Mouse (Mus musculus) MEL (cell line): ENCODE data around the gene A630095E13Rik. TPM values are rescaled to one million over a fixed set of nuclear protein-coding genes. Genes with fewer than 3 reads are reported as not detected.
A peak's percentile ranks its signal among the peaks of the same experiment; 100 is the strongest.

Experiments
- DNase-seq: peaks from one replicate; pipeline ENCODE4 v3.0.0; 2011; ENCODE audit warnings: low read depth, low spot score
- H3K27ac ChIP-seq: 2 replicates; pipeline ENCODE4 v1.5.1; 2012; ENCODE audit warnings: low read depth, mild to moderate bottlenecking, control low read depth, low read length, moderate library complexity; ENCODE audit not compliant: control insufficient read depth
- H3K27me3 ChIP-seq, 2 experiments: fragments of 150-350 bp in 1 of 2; sonication (generic) in 1 of 2; 2 replicates each; pipeline ENCODE4 v1.6.1; 2012; ENCODE audit warnings: low read length in 2 of 2, mild to moderate bottlenecking in 2 of 2, improper control_type of control experiment in 1 of 2, moderate library complexity in 1 of 2; ENCODE audit not compliant: insufficient read depth in 2 of 2, control insufficient read depth in 1 of 2
- H3K36me3 ChIP-seq, 2 experiments: 2 replicates each; pipeline ENCODE4 v1.6.1; 2012 to 2014; ENCODE audit warnings: low read length in 2 of 2, improper control_type of control experiment in 1 of 2, inconsistent platforms in 1 of 2, mild to moderate bottlenecking in 1 of 2; ENCODE audit not compliant: insufficient read depth in 2 of 2, control insufficient read depth in 1 of 2
- H3K4me1 ChIP-seq, 2 experiments: fragments of 150-350 bp in 1 of 2; sonication (generic) in 1 of 2; 2 replicates each; pipeline ENCODE4 v1.6.1; 2012; ENCODE audit warnings: low read length in 2 of 2, improper control_type of control experiment in 1 of 2, mild to moderate bottlenecking in 1 of 2; ENCODE audit not compliant: insufficient read depth in 2 of 2, control insufficient read depth in 1 of 2
- H3K4me3 ChIP-seq, 2 experiments: fragments of 150-350 bp in 1 of 2; sonication (generic) in 1 of 2; 2 replicates each; pipeline ENCODE4 v1.5.1; 2012; ENCODE audit warnings: low read depth in 2 of 2, low read length in 2 of 2, mild to moderate bottlenecking in 2 of 2, moderate library complexity in 2 of 2, control low read depth in 1 of 2, improper control_type of control experiment in 1 of 2; ENCODE audit not compliant: control insufficient read depth in 1 of 2, insufficient read depth in 1 of 2
- H3K79me2 ChIP-seq: 2 replicates; pipeline ENCODE4 v1.6.1; 2012; ENCODE audit warnings: mild to moderate bottlenecking, low read length, moderate library complexity; ENCODE audit not compliant: control insufficient read depth, poor library complexity, insufficient read depth
- H3K9ac ChIP-seq: 2 replicates; pipeline ENCODE4 v1.6.1; 2012; ENCODE audit warnings: low read depth, mild to moderate bottlenecking, control low read depth, low read length, moderate library complexity; ENCODE audit not compliant: control insufficient read depth, poor library complexity, severe bottlenecking
- H3K9me3 ChIP-seq: fragments of 150-350 bp; sonication (generic); replicated peaks from 2 replicates; pipeline ENCODE4 v1.6.1; 2012; ENCODE audit warnings: mild to moderate bottlenecking, low read length, improper control_type of control experiment, moderate library complexity; ENCODE audit not compliant: insufficient read depth
- CHD1 ChIP-seq: IDR thresholded peaks from 2 replicates; pipeline ENCODE4 v1.6.1; 2012; ENCODE audit warnings: low read depth, mild to moderate bottlenecking, inconsistent platforms, low read length, improper control_type of control experiment
- CHD2 ChIP-seq: IDR thresholded peaks from 2 replicates; pipeline ENCODE4 v1.6.1; 2011; ENCODE audit warnings: low read length, improper control_type of control experiment
- CTCF ChIP-seq, 3 experiments: IDR thresholded peaks in 2 of 3; conservative IDR thresholded peaks in 1 of 3; 2 replicates each; pipeline ENCODE4 v1.5.1; 2011 to 2012; ENCODE audit warnings: low read length in 3 of 3, low read depth in 2 of 3, mild to moderate bottlenecking in 2 of 3, improper control_type of control experiment in 1 of 3, inconsistent platforms in 1 of 3, mixed read lengths in 1 of 3, moderate library complexity in 1 of 3; ENCODE audit not compliant: control insufficient read depth in 1 of 3, insufficient read depth in 1 of 3, poor library complexity in 1 of 3, severe bottlenecking in 1 of 3
- E2F4 ChIP-seq: IDR thresholded peaks from 2 replicates; pipeline ENCODE4 v1.6.1; 2011; ENCODE audit warnings: low read depth, low read length, improper control_type of control experiment, borderline replicate concordance
- ELF1 ChIP-seq: IDR thresholded peaks from 2 replicates; pipeline ENCODE4 v1.6.1; 2014; ENCODE audit warnings: low read depth, mild to moderate bottlenecking, inconsistent platforms, low read length, improper control_type of control experiment, moderate library complexity
- EP300 ChIP-seq, 2 experiments: IDR thresholded peaks; 2 replicates each; pipeline ENCODE4 v1.6.1; 2011; ENCODE audit warnings: improper control_type of control experiment in 2 of 2, low read length in 2 of 2, low read depth in 1 of 2, mild to moderate bottlenecking in 1 of 2
- GABPA ChIP-seq: IDR thresholded peaks from 2 replicates; pipeline ENCODE4 v1.6.1; 2012; ENCODE audit warnings: low read depth, mild to moderate bottlenecking, inconsistent platforms, low read length, improper control_type of control experiment, moderate library complexity
- GATA1 ChIP-seq: IDR thresholded peaks from 2 replicates; pipeline ENCODE4 v1.6.1; 2011; ENCODE audit warnings: low read depth, low read length, improper control_type of control experiment
- JUND ChIP-seq: IDR thresholded peaks from 2 replicates; pipeline ENCODE4 v1.6.1; 2011; ENCODE audit warnings: low read depth, mild to moderate bottlenecking, improper control_type of control experiment, low read length
- KAT2A ChIP-seq: conservative IDR thresholded peaks from 2 replicates; pipeline ENCODE4 v1.6.1; 2012; ENCODE audit warnings: low read depth, low read length, improper control_type of control experiment, inconsistent platforms
- MYB ChIP-seq: IDR thresholded peaks from 2 replicates; pipeline ENCODE4 v1.6.1; 2011; ENCODE audit warnings: mild to moderate bottlenecking, low read depth, low read length, improper control_type of control experiment
- NRF1 ChIP-seq: IDR thresholded peaks from 2 replicates; pipeline ENCODE4 v1.6.1; 2014; ENCODE audit warnings: low read depth, mild to moderate bottlenecking, inconsistent platforms, low read length, improper control_type of control experiment, moderate library complexity; ENCODE audit not compliant: poor library complexity, insufficient read depth, severe bottlenecking
- POLR2A ChIP-seq, 2 experiments: IDR thresholded peaks; 2 replicates each; pipeline ENCODE4 v1.6.1; 2011 to 2012; ENCODE audit warnings: low read length in 2 of 2, mild to moderate bottlenecking in 2 of 2, control low read depth in 1 of 2, improper control_type of control experiment in 1 of 2, low read depth in 1 of 2, moderate library complexity in 1 of 2; ENCODE audit not compliant: control insufficient read depth in 1 of 2, insufficient read depth in 1 of 2, poor library complexity in 1 of 2
- RAD21 ChIP-seq: IDR thresholded peaks from 2 replicates; pipeline ENCODE4 v1.6.1; 2011; ENCODE audit warnings: mild to moderate bottlenecking, low read depth, low read length, improper control_type of control experiment
- RCOR1 ChIP-seq: IDR thresholded peaks from 2 replicates; pipeline ENCODE4 v1.6.1; 2012; ENCODE audit warnings: low read depth, mild to moderate bottlenecking, inconsistent platforms, low read length, improper control_type of control experiment
- SIN3A ChIP-seq: IDR thresholded peaks from 2 replicates; pipeline ENCODE4 v1.6.1; 2012; ENCODE audit warnings: low read length, improper control_type of control experiment, inconsistent platforms
- SMC3 ChIP-seq: IDR thresholded peaks from 2 replicates; pipeline ENCODE4 v1.6.1; 2011; ENCODE audit warnings: low read depth, low read length, improper control_type of control experiment
- TAL1 ChIP-seq: IDR thresholded peaks from 2 replicates; pipeline ENCODE4 v1.6.1; 2012; ENCODE audit warnings: mild to moderate bottlenecking, inconsistent platforms, low read length, moderate library complexity, mixed read lengths
- TCF12 ChIP-seq: IDR thresholded peaks from 2 replicates; pipeline ENCODE4 v1.6.1; 2014; ENCODE audit warnings: low read depth, mild to moderate bottlenecking, inconsistent platforms, low read length, improper control_type of control experiment, moderate library complexity
- UBTF ChIP-seq: IDR thresholded peaks from 2 replicates; pipeline ENCODE4 v1.6.1; 2012; ENCODE audit warnings: low read depth, mild to moderate bottlenecking, inconsistent platforms, low read length, improper control_type of control experiment, moderate library complexity, borderline replicate concordance; ENCODE audit not compliant: insufficient read depth
- ZC3H11A ChIP-seq: IDR thresholded peaks from 2 replicates; pipeline ENCODE4 v1.6.1; 2012; ENCODE audit warnings: low read depth, mild to moderate bottlenecking, inconsistent platforms, low read length, improper control_type of control experiment
- ZMIZ1 ChIP-seq: IDR thresholded peaks from 2 replicates; pipeline ENCODE4 v1.6.1; 2012; ENCODE audit warnings: low read depth, mild to moderate bottlenecking, inconsistent platforms, low read length, improper control_type of control experiment, moderate library complexity
- ZNF384 ChIP-seq: IDR thresholded peaks from 2 replicates; pipeline ENCODE4 v1.6.1; 2012; ENCODE audit warnings: low read depth, mild to moderate bottlenecking, inconsistent platforms, low read length, improper control_type of control experiment
- polyA plus RNA-seq, 2 experiments: library from polyadenylated mRNA; stranded (reverse) in 1 of 2; unstranded in 1 of 2; fragments of >175 nt in 1 of 2; fragments of >200 nt in 1 of 2; gene quantifications; 2 replicates each; pipeline versions ENCODE4 v1.2.1 to v1.2.4; 2012; ENCODE audit warnings: low replicate concordance in 2 of 2, low read depth in 1 of 2; ENCODE audit not compliant: insufficient read length in 2 of 2, insufficient read depth in 1 of 2, missing spikeins in 1 of 2
- total RNA-seq: library from RNA; depleted of rRNA; stranded (reverse); fragments of 300-350 nt; gene quantifications from 2 replicates; pipeline ENCODE4 v1.2.3, GENCODE M21; 2012; rRNA removed

A630095E13Rik gene
- total and polyA plus RNA-seq, 3 experiments = not detected

DNA sequence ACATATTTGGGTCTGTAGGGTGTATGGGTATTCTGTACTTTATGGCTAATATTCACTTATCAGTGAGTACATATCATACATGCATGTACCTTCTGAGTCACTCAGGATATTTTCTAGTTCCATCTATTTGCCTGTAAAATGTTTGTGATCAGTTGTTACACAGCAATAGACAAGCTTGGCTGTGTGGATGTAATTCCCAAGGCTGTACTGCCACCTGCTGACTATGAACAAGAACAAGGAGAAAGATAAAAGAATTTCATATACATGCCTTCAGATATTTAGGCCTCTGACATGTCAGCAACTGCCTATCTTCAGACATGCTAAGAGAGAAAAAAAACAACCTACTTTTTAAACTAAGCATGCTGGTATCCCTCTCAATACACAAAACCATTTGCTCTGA is 44.2 kb upstream of the A630095E13Rik start:
- no peaks in the 10 kb centered on the region for H3K4me1 ChIP-seq
- no peak overlapping the region for H3K4me3 ChIP-seq
- H3K9ac ChIP-seq = no peak overlapping the region
- no peaks in the 10 kb centered on the region for H3K27me3 ChIP-seq
- TF ChIP-seq UBTF (no peak), CTCF (IDR thresholded peaks at IDR 0.05 in 2 of 3, conservative IDR thresholded peaks at IDR 0.05 in 1 of 3; ENCODE audit: control insufficient read depth in 1 of 3, insufficient read depth in 1 of 3, low read depth in 2 of 3, low read length in 3 of 3, poor library complexity in 1 of 3, severe bottlenecking in 1 of 3) (peak in 2 of 3 experiments; percentile 28 to 62; a peak in 3 of 6 replicates), MYB (no peak), JUND (no peak), SMC3 (peak; percentile 54), E2F4 (no peak), TCF12 (no peak), ZC3H11A (peak; percentile 37; the same call in 1 of the 2 replicates), NRF1 (no peak), POLR2A (IDR thresholded peaks at IDR 0.05; ENCODE audit: control insufficient read depth in 1 of 2, insufficient read depth in 1 of 2, low read depth in 1 of 2, low read length in 2 of 2, poor library complexity in 1 of 2) (no peak), CHD1 (no peak), RCOR1 (no peak), ELF1 (no peak), RAD21 (peak; percentile 80)
- no peaks in the 10 kb centered on the region for H3K9me3 ChIP-seq
- DNase-seq = peak; percentile 64
- no peaks in the 10 kb centered on the region for H3K79me2 ChIP-seq
- H3K27ac ChIP-seq = no peak overlapping the region
- H3K36me3 ChIP-seq = no peaks in the 10 kb centered on the region

DNA sequence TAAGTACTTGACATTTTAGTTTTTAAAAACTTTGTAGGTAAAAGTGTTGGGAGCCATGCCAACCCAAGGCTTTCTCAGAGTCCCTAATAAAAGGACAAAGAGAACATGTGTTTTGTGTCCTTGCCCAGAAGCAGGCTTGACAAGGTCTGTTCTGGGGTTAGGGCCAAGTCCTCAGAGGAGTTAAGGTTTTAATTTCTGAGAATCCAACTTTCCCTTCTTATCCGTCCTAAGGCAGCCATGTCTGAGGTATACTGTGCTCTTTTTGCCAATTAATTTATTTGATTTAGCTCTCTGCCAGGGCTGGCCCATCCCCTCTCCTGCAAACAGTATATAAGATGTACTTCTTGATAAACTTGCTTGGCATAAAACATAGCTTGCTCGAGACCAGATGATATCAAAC is 38.2 kb upstream of the A630095E13Rik start:
- no peaks in the 10 kb centered on the region for H3K9me3 ChIP-seq
- DNase-seq = peak; percentile 59
- no peaks in the 10 kb centered on the region for H3K79me2 ChIP-seq
- H3K4me1 ChIP-seq = peaks cover 0 to 8% of the 10 kb centered on the region in 2 experiments; a peak in 2 of 4 replicates
- no peak overlapping the region for H3K27ac ChIP-seq
- H3K36me3 ChIP-seq = peaks cover 0 to 9% of the 10 kb centered on the region in 2 experiments; a peak in 2 of 4 replicates
- no peak for TF ChIP-seq POLR2A (IDR thresholded peaks at IDR 0.05; ENCODE audit: control insufficient read depth in 1 of 2, insufficient read depth in 1 of 2, low read depth in 1 of 2, low read length in 2 of 2, poor library complexity in 1 of 2)
- TF ChIP-seq KAT2A = no peak
- TF ChIP-seq TCF12 = peak; percentile 52; the same call in 1 of the 2 replicates
- peak; percentile 59 for TF ChIP-seq GATA1
- TF ChIP-seq CHD2 = no peak
- peak in 1 of 2 experiments; percentile 51; a peak in 1 of 4 replicates for TF ChIP-seq EP300 (IDR thresholded peaks at IDR 0.05; ENCODE audit: low read depth in 1 of 2, low read length in 2 of 2)
- no peak for TF ChIP-seq GABPA
- no peak for TF ChIP-seq SIN3A
- TF ChIP-seq ZNF384 = no peak
- TF ChIP-seq ZMIZ1 = no peak
- peak; percentile 62 for TF ChIP-seq TAL1
- TF ChIP-seq, all 39 proteins: peak for 4
- no peak overlapping the region for H3K9ac ChIP-seq
- no peaks in the 10 kb centered on the region for H3K27me3 ChIP-seq
- no peak overlapping the region for H3K4me3 ChIP-seq

Other genes with a start within 250 kb of the A630095E13Rik start
- not detected in 2 replicates for gene Gm7257, start 211.5 kb downstream of the A630095E13Rik start, total RNA-seq
- gene Gm7257, start 211.5 kb downstream of the A630095E13Rik start, polyA plus RNA-seq = not detected
- not detected in 2 replicates for gene Gm9513, start 167.7 kb downstream of the A630095E13Rik start, total RNA-seq
- gene Gm9513, start 167.7 kb downstream of the A630095E13Rik start, polyA plus RNA-seq = not detected
- gene Gm5615, start 101.4 kb downstream of the A630095E13Rik start, total RNA-seq = not detected in 2 replicates
- gene Gm5615, start 101.4 kb downstream of the A630095E13Rik start, polyA plus RNA-seq = not detected
- gene Gm17689, start 60.7 kb downstream of the A630095E13Rik start, total RNA-seq = not detected in 2 replicates
- not detected for gene Gm17689, start 60.7 kb downstream of the A630095E13Rik start, polyA plus RNA-seq
- gene Acrv1, start 49.8 kb upstream of the A630095E13Rik start, total RNA-seq = not detected in 2 replicates
- gene Acrv1, start 49.8 kb upstream of the A630095E13Rik start, polyA plus RNA-seq = under 1 TPM in 1 of 2 experiments, not detected in 1; 0.18 TPM
- gene Chek1, start 83.7 kb upstream of the A630095E13Rik start, total RNA-seq = 26.7 and 31.1 TPM in 2 replicates
- 10 to 100 TPM in 1 of 2 experiments, not detected in 1; 33.3 TPM for gene Chek1, start 83.7 kb upstream of the A630095E13Rik start, polyA plus RNA-seq
- 232 and 283 TPM in 2 replicates for gene Stt3a, start 124.3 kb upstream of the A630095E13Rik start, total RNA-seq
- 100 to 1,000 TPM; 142 to 174 TPM for gene Stt3a, start 124.3 kb upstream of the A630095E13Rik start, polyA plus RNA-seq
- 32.1 and 35.0 TPM in 2 replicates for gene Ei24, start 154.0 kb upstream of the A630095E13Rik start, total RNA-seq
- 10 to 100 TPM in 1 of 2 experiments, not detected in 1; 59.7 TPM for gene Ei24, start 154.0 kb upstream of the A630095E13Rik start, polyA plus RNA-seq
- gene Fez1, start 178.5 kb upstream of the A630095E13Rik start, total RNA-seq = not detected in 2 replicates
- gene Fez1, start 178.5 kb upstream of the A630095E13Rik start, polyA plus RNA-seq = not detected